Mouse (Mus musculus): Measurements from ENCODE around the gene Ubc. TPM values are rescaled to one million over a fixed set of nuclear protein-coding genes. Genes with fewer than 3 reads are reported as not detected.

The Ubc gene
- total RNA-seq, 1 experiment from 2014 or later: 724 TPM

Other genes starting within 250 kb of the Ubc start
- gene Ncor2, start 211.0 kb downstream of the Ubc start, total RNA-seq (2017): 16.9 and 23.6 TPM in 2 replicates
- 9.9 and 11.4 TPM in 2 replicates for gene Scarb1, start 49.1 kb downstream of the Ubc start, total RNA-seq (2017)
- 1.2 and 1.4 TPM in 2 replicates for gene Gm10382, start 880 bp downstream of the Ubc start, total RNA-seq (2017)
- gene Dhx37, start 43.9 kb upstream of the Ubc start, total RNA-seq (2017): 36.2 and 47.8 TPM in 2 replicates
- 9.7 and 10.1 TPM in 2 replicates for gene Bri3bp, start 51.4 kb upstream of the Ubc start, total RNA-seq (2017)
- 31.8 and 56.4 TPM in 2 replicates for gene Aacs, start 85.6 kb upstream of the Ubc start, total RNA-seq (2017)
- gene Tmem132b, start 141.6 kb upstream of the Ubc start, total RNA-seq (2017): 0.93 and 1.5 TPM in 2 replicates